Mouse (Mus musculus) ovary, adult 18-20 months (tissue): ENCODE measurements at regions not wholly inside any gene's neighbourhood (a gene's known extent, or its start where the extent isn't known, plus 50 kb on each side); places are given as distances from the start of the nearest gene placed in this dataset.

Experiments
- DNase-seq: peaks from one replicate; pipeline ENCODE4 v3.0.0; 2022; ENCODE audit warnings: low spot score, mixed read lengths

- DNase-seq = no peak
These were observed 340.8 kb downstream of the Pax1 start for GRCm38 (mm10) chr2:147702330-147703063.

- no peak for DNase-seq
These were observed 337.9 kb downstream of the Pax1 start for GRCm38 (mm10) chr2:147699524-147700081.

GRCm38 (mm10) chr2:147691896-147692295 is 330.2 kb downstream of the Pax1 start:
- no peak for DNase-seq

GRCm38 (mm10) chr2:147690506-147691208 is 328.9 kb downstream of the Pax1 start:
- no peak for DNase-seq

- no peak for DNase-seq
These were observed 327.0 kb downstream of the Pax1 start for GRCm38 (mm10) chr2:147688742-147689141.

- no peak for DNase-seq
These were observed 294.9 kb downstream of the Pax1 start for GRCm38 (mm10) chr2:147656667-147657066.

GRCm38 (mm10) chr2:147650229-147650628 is 288.5 kb downstream of the Pax1 start:
- DNase-seq = no peak

GRCm38 (mm10) chr2:147647972-147648371 is 286.2 kb downstream of the Pax1 start:
- DNase-seq = no peak

GRCm38 (mm10) chr2:147647506-147647905 is 285.8 kb downstream of the Pax1 start:
- DNase-seq = no peak

GRCm38 (mm10) chr2:147637882-147638281 is 276.2 kb downstream of the Pax1 start:
- DNase-seq = no peak

GRCm38 (mm10) chr2:147632737-147633136 is 271.0 kb downstream of the Pax1 start:
- DNase-seq = no peak

- DNase-seq = no peak
These were observed 268.0 kb downstream of the Pax1 start for GRCm38 (mm10) chr2:147629716-147630115.

- DNase-seq = no peak
These were observed 265.4 kb downstream of the Pax1 start for GRCm38 (mm10) chr2:147627096-147627495.

- DNase-seq = no peak
These were observed 261.4 kb downstream of the Pax1 start for GRCm38 (mm10) chr2:147623116-147623515.

GRCm38 (mm10) chr2:147617849-147618248 is 256.1 kb downstream of the Pax1 start:
- no peak for DNase-seq

- DNase-seq = no peak
These were observed 248.6 kb downstream of the Pax1 start for GRCm38 (mm10) chr2:147610343-147610742.

GRCm38 (mm10) chr2:147601639-147602038 is 239.9 kb downstream of the Pax1 start:
- no peak for DNase-seq

- no peak for DNase-seq
These were observed 210.7 kb downstream of the Pax1 start for GRCm38 (mm10) chr2:147572413-147572812.

- DNase-seq = no peak
These were observed 199.5 kb downstream of the Pax1 start for GRCm38 (mm10) chr2:147561220-147561619.

GRCm38 (mm10) chr2:147560426-147561155 is 198.9 kb downstream of the Pax1 start:
- no peak for DNase-seq

- no peak for DNase-seq
These were observed 167.4 kb downstream of the Pax1 start for GRCm38 (mm10) chr2:147529161-147529560.

GRCm38 (mm10) chr2:147515436-147515835 is 153.7 kb downstream of the Pax1 start:
- no peak for DNase-seq

GRCm38 (mm10) chr2:147514748-147515147 is 153.0 kb downstream of the Pax1 start:
- DNase-seq = no peak
